Mouse (Mus musculus): Measurements from ENCODE around the gene Hs2st1.
A peak's percentile ranks its signal among the peaks of the same experiment; 100 is the strongest.

Gene Hs2st1

GRCm38 (mm10) chr3:144507885-144508284 lies 62.1 kb downstream of the Hs2st1 start:
- no peak for DNase-seq (ENCODE audit: low spot score in 2 of 2)

GRCm38 (mm10) chr3:144506213-144506612 lies 63.8 kb downstream of the Hs2st1 start:
- no peak for DNase-seq (ENCODE audit: low spot score in 2 of 2)

- DNase-seq (ENCODE audit: low spot score in 2 of 2) = no peak
Observed at GRCm38 (mm10) chr3:144501930-144502329, 68.1 kb downstream of the Hs2st1 start.

- no peak for DNase-seq (ENCODE audit: low spot score in 2 of 2)
Observed at GRCm38 (mm10) chr3:144496762-144497161, 73.2 kb downstream of the Hs2st1 start.

GRCm38 (mm10) chr3:144494838-144495237 lies 75.1 kb downstream of the Hs2st1 start:
- DNase-seq (ENCODE audit: low spot score in 2 of 2) = no peak

GRCm38 (mm10) chr3:144488787-144489186 lies 81.2 kb downstream of the Hs2st1 start:
- no peak for DNase-seq (ENCODE audit: low spot score in 2 of 2)

GRCm38 (mm10) chr3:144480595-144480994 lies 89.4 kb downstream of the Hs2st1 start:
- DNase-seq (ENCODE audit: low spot score in 2 of 2) = no peak

- no peak for DNase-seq (ENCODE audit: low spot score in 2 of 2)
Observed at GRCm38 (mm10) chr3:144478427-144478794, 91.6 kb downstream of the Hs2st1 start.

GRCm38 (mm10) chr3:144477707-144478426 lies 92.1 kb downstream of the Hs2st1 start:
- no peak for DNase-seq (ENCODE audit: low spot score in 2 of 2)

GRCm38 (mm10) chr3:144475891-144476290 lies 94.1 kb downstream of the Hs2st1 start:
- no peak for DNase-seq (ENCODE audit: low spot score in 2 of 2)

GRCm38 (mm10) chr3:144474726-144475125 lies 95.3 kb downstream of the Hs2st1 start:
- DNase-seq (ENCODE audit: low spot score in 2 of 2) = no peak

- DNase-seq (ENCODE audit: low spot score in 2 of 2) = no peak
Observed at GRCm38 (mm10) chr3:144471954-144472353, 98.0 kb downstream of the Hs2st1 start.

- no peak for DNase-seq (ENCODE audit: low spot score in 2 of 2)
Observed at GRCm38 (mm10) chr3:144470901-144471300, 99.1 kb downstream of the Hs2st1 start.

- no peak for DNase-seq (ENCODE audit: low spot score in 2 of 2)
Observed at GRCm38 (mm10) chr3:144467521-144467920, 102.5 kb downstream of the Hs2st1 start.

GRCm38 (mm10) chr3:144466108-144466678 lies 103.8 kb downstream of the Hs2st1 start:
- DNase-seq (ENCODE audit: low spot score in 2 of 2) = no peak

- no peak for DNase-seq (ENCODE audit: low spot score in 2 of 2)
Observed at GRCm38 (mm10) chr3:144462679-144463078, 107.3 kb downstream of the Hs2st1 start.

- no peak for DNase-seq (ENCODE audit: low spot score in 2 of 2)
Observed at GRCm38 (mm10) chr3:144460183-144460788, 109.7 kb downstream of the Hs2st1 start.

- no peak for DNase-seq (ENCODE audit: low spot score in 2 of 2)
Observed at GRCm38 (mm10) chr3:144459285-144459697, 110.7 kb downstream of the Hs2st1 start.

GRCm38 (mm10) chr3:144453701-144454430 lies 116.1 kb downstream of the Hs2st1 start:
- no peak for DNase-seq (ENCODE audit: low spot score in 2 of 2)

- no peak for DNase-seq (ENCODE audit: low spot score in 2 of 2)
Observed at GRCm38 (mm10) chr3:144448977-144449376, 121.0 kb downstream of the Hs2st1 start.

- DNase-seq (ENCODE audit: low spot score in 2 of 2) = no peak
Observed at GRCm38 (mm10) chr3:144447917-144448316, 122.1 kb downstream of the Hs2st1 start.

GRCm38 (mm10) chr3:144446081-144446634 lies 123.8 kb downstream of the Hs2st1 start:
- DNase-seq (ENCODE audit: low spot score in 2 of 2) = peak in 1 of 2 experiments; percentile 41
